Mouse (Mus musculus) heart, embryonic 11.5 days (tissue): ENCODE measurements around the gene Kcnb1. TPM values are rescaled to one million over a fixed set of nuclear protein-coding genes. Genes with fewer than 3 reads are reported as not detected.

Experiments
- ATAC-seq: fragments of 200-750 bp; cut with Nextera tagmentation; replicated peaks from 2 replicates; pipeline ENCODE4 v1.8.0; 2017; ENCODE audit warnings: moderate library complexity; ENCODE audit not compliant: insufficient number of reproducible peaks, low FRiP score, low TSS enrichment
- H3K27ac ChIP-seq: fragments of 300-500 bp; sonication (generic); 2 replicates; pipeline ENCODE4 v1.5.1; 2014; ENCODE audit warnings: mild to moderate bottlenecking, low read depth, low read length
- H3K27me3 ChIP-seq: fragments of 300-500 bp; sonication (generic); 2 replicates; pipeline ENCODE4 v1.6.1; 2014; ENCODE audit warnings: mild to moderate bottlenecking, low read length, mixed read lengths; ENCODE audit not compliant: control insufficient read depth, insufficient read depth
- H3K36me3 ChIP-seq: fragments of 300-500 bp; sonication (generic); 2 replicates; pipeline ENCODE4 v1.6.1; 2014; ENCODE audit warnings: mild to moderate bottlenecking, low read length, moderate library complexity, mixed read lengths; ENCODE audit not compliant: control insufficient read depth, insufficient read depth
- H3K4me1 ChIP-seq: fragments of 300-500 bp; sonication (generic); 2 replicates; pipeline ENCODE4 v1.6.1; 2014; ENCODE audit warnings: low read length; ENCODE audit not compliant: control insufficient read depth, insufficient read depth
- H3K4me2 ChIP-seq: fragments of 300-500 bp; sonication (generic); 2 replicates; pipeline ENCODE4 v1.6.1; 2014; ENCODE audit warnings: mild to moderate bottlenecking, moderate library complexity
- H3K4me3 ChIP-seq: fragments of 300-500 bp; sonication (generic); 2 replicates; pipeline ENCODE4 v1.5.1; 2014; ENCODE audit warnings: low read depth, low read length
- H3K9ac ChIP-seq: fragments of 300-500 bp; sonication (generic); 2 replicates; pipeline ENCODE4 v1.6.1; 2014; ENCODE audit warnings: mild to moderate bottlenecking, low read depth, low read length, moderate library complexity
- H3K9me3 ChIP-seq: fragments of 300-500 bp; sonication (generic); replicated peaks from 2 replicates; pipeline ENCODE4 v1.6.1; 2016; ENCODE audit warnings: low read length; ENCODE audit not compliant: control insufficient read depth
- WGBS: fragments of 180-500 bp; shearing (Covaris S2); extraction: QIAGEN DNeasy Blood & Tissue Kit; methylation state at CpG from one replicate; pipeline ENCODE4 v1.1.7; 2014; ENCODE audit not compliant: insufficient replicate concordance; 5-methylcytosine and 5-hydroxymethylcytosine counted together
- polyA plus RNA-seq: library from polyadenylated mRNA; unstranded; fragments of >200 nt; fragmentation: Nextera tagmentation; extraction: Ambion mirVana; gene quantifications from 2 replicates; pipeline ENCODE4 v1.2.1, GENCODE M21; 2014

Kcnb1 gene
- polyA plus RNA-seq, 1 experiment from 2014 or later = 0.16 TPM

GRCm38 (mm10) chr2:167066031-167066430 is 123.9 kb downstream of the Kcnb1 start:
- Histone ChIP-seq H3K9ac (no peak overlapping the region), H3K4me1 (peaks cover 4% of the 10 kb centered on the region), H3K4me2 (no peak overlapping the region; the same call in 1 of the 2 replicates), H3K27me3 (no peaks in the 10 kb centered on the region), H3K36me3 (peaks cover 11% of the 10 kb centered on the region), H3K9me3 (no peaks in the 10 kb centered on the region), H3K27ac (peak overlapping the region; percentile 12; the same call in 1 of the 2 replicates), H3K4me3 (no peak overlapping the region; the same call in 1 of the 2 replicates)
- no peak for ATAC-seq
- 54% methylated on average over 1 of the region's 1 CpGs for WGBS

- Histone ChIP-seq H3K9ac (peak overlapping the region; percentile 90), H3K9me3 (no peaks in the 10 kb centered on the region), H3K4me3 (peak overlapping the region; percentile 74), H3K4me1 (peaks cover under 1% of the 10 kb centered on the region), H3K36me3 (peaks cover 11% of the 10 kb centered on the region), H3K27ac (peak overlapping the region; percentile 2; the same call in 1 of the 2 replicates), H3K4me2 (peak overlapping the region; percentile 93), H3K27me3 (no peaks in the 10 kb centered on the region)
- 27% methylated on average over 9 of the region's 9 CpGs for WGBS
- ATAC-seq = no peak
Measured at GRCm38 (mm10) chr2:167064601-167065295, 125.2 kb downstream of the Kcnb1 start.

DNA sequence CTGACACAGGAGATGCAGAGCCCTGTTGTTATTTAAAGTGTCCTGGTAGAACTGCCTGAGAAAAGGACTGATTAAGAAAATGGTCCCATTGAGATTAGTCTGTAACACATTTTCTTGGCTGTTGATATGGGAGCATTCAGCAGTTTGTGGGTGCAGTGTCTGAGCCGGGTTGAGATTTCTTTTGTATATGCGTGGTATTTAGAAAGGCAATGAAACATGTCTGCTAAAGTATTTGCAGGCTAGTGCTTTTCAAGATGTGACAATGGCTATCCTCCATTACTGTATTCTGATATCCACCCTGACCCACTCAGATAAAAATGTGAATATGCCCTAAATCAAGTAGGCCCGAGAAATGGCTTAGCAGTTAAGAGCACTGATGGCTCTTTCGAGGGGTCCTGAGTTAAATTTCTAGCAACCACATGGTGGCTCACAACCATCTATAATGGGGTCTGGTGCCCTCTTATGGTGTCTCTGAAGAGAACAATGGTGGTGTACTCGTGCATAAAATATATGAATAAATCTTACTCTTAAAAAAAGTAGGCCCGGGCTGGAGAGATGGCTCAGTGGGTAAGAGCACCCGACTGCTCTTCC is 126.0 kb downstream of the Kcnb1 start:
- ATAC-seq = no peak
- no peaks in the 10 kb centered on the region for H3K27me3 ChIP-seq
- H3K9ac ChIP-seq = peak overlapping the region; percentile 90
- peak overlapping the region; percentile 74 for H3K4me3 ChIP-seq
- no peaks in the 10 kb centered on the region for H3K9me3 ChIP-seq
- WGBS = 3% methylated on average over 7 of the region's 7 CpGs
- H3K4me1 ChIP-seq = peaks cover 3% of the 10 kb centered on the region
- peak overlapping the region; percentile 91 for H3K27ac ChIP-seq
- H3K4me2 ChIP-seq = peak overlapping the region; percentile 93
- H3K36me3 ChIP-seq = peaks cover 11% of the 10 kb centered on the region

DNA sequence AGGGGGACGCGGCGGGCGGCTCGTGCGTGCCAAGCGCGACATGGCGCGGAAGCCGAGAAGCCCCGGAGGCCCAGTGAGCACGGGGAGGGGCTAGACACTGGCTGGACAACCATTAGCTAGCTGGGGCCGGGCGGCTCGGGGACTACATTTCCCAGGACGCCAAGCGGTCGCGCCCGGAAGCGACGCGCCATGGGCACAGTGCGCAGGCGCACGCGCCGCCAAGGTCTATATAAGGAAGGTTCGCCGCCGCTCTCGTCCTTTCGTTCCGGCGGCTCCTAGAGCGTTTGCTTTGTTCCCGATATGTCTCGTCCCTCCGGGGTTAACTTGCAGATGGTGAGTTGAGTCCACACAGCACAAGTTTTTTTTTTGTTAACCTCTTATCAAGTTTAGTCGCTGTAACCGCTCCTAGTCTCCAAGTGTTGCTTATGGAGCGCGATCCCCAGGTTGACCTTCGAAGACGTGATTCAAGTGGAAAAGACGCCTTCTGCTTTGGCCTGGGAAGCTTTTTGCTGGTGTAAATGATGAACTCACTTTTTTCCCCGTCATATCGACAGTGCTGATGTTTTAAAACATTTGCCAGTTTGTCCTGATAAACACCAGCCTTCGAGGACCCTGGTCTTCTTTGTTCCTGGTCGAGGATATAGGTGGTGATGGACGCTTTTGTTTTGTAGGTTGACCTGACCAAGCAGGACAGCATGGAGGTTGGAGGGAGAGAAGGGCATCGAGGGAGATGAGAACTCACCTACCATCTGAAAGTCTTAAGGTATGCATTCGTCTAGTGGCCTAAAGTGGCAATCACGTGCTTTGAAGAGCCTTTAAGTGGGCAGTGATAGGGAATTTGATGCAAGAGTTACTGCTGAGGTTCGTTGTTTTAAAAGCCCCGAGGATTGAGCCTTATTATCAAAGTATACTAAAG is 126.7 kb downstream of the Kcnb1 start, which contains the start of gene Znfx1:
TSS of gene Znfx1 (minus strand) at position 51 of the 916 bp plus-strand sequence.
- no peaks in the 10 kb centered on the region for H3K9me3 ChIP-seq
- peak within 1 kb of the TSS; percentile 91 for H3K27ac ChIP-seq
- H3K4me1 ChIP-seq = peaks cover 3% of the 10 kb centered on the region
- under 1% methylated on average over 54 of the region's 57 CpGs for WGBS
- ATAC-seq = peak; percentile 94
- peak within 1 kb of the TSS; percentile 74 for H3K4me3 ChIP-seq
- H3K36me3 ChIP-seq = peaks cover 11% of the 10 kb centered on the region
- H3K27me3 ChIP-seq = no peaks in the 10 kb centered on the region
- peak within 1 kb of the TSS; percentile 90 for H3K9ac ChIP-seq
- peak within 1 kb of the TSS; percentile 93 for H3K4me2 ChIP-seq

DNA sequence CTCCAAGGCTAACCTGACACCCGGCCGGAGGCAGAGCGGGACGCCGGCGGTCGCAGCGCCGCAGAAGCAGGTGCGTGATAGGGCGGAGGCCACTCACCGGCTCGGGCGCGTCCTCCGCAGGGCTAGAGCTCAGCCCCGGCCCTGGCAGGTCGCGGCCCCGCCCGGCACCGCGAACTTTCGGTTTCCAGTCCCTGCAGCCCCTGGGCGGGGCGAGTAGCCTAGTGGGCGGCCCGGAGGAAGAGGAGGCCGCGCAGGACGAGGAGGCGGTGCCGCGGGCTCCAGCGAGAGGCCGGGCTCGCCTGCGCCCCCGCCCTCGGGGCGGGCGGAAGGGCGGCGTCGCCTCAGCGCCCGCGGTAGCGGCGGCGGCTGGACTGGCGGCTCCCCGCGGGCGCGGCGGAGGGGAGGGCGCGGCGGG is 127.5 kb downstream of the Kcnb1 start:
- peaks cover 3% of the 10 kb centered on the region for H3K4me1 ChIP-seq
- no peaks in the 10 kb centered on the region for H3K27me3 ChIP-seq
- no peaks in the 10 kb centered on the region for H3K9me3 ChIP-seq
- peak overlapping the region; percentile 91 for H3K27ac ChIP-seq
- ATAC-seq = peak; percentile 93
- peaks cover 11% of the 10 kb centered on the region for H3K36me3 ChIP-seq
- H3K4me3 ChIP-seq = peak overlapping the region; percentile 74
- peak overlapping the region; percentile 80 for H3K4me2 ChIP-seq
- H3K9ac ChIP-seq = peak overlapping the region; percentile 90
- WGBS = 0% methylated on average over 30 of the region's 60 CpGs

DNA sequence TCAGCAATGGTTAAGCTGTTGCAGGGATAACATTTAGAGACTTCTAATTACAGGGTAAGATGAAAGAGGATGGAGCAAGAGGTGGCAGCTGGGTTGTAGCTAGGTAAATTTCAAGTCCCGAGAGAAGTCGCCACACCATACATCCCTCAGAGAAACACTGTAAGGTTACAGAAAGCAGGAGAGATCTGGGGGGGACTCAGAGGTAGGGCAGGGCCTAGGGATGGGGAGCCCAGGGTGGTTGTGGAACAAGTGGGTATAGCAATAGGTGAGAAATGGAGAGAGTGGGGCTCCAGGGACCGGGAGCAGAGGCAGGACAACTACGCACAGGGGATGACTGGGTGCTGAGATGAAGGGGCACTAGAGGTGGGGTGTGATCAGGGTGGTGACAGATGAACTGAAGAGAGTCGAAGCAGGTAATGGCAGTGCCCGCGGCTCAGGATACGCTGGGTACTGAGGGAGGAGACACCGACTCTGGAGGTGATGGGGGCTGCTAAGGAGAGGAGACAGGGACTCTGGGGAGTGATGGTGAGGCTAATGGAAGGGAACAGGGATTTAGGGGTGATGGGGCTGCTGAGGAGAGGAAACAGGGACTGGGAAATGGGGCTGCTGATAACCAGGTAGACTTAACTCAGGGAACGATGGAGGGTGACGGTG is 128.4 kb downstream of the Kcnb1 start:
- Histone ChIP-seq H3K9ac (peak overlapping the region; percentile 90), H3K27me3 (no peaks in the 10 kb centered on the region), H3K9me3 (no peaks in the 10 kb centered on the region), H3K4me2 (peak overlapping the region; percentile 80), H3K4me3 (peak overlapping the region; percentile 74), H3K36me3 (peaks cover 13% of the 10 kb centered on the region), H3K27ac (no peak overlapping the region), H3K4me1 (peaks cover 3% of the 10 kb centered on the region)
- 20% methylated on average over 11 of the region's 11 CpGs for WGBS
- no peak for ATAC-seq

DNA sequence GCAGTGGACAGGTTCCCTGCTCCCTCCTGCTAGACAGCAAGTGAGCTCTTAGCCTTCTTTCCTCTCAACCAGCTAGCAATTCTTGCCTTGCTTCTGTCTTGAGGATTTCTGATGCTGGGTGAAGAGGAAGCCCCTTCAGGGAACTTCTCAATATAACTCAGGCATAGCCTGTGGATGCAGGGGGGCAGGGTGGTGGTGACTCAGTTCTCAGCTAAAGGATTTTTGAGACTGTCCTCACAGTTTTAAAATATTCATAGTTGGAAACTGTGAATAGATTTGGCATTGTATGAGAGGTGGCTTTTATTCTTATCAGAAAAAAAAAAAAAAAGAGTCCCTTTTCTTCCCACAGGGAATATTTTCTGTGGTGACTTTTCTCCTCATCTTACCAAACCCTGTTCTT is 129.2 kb downstream of the Kcnb1 start:
- Histone ChIP-seq H3K27me3 (no peaks in the 10 kb centered on the region), H3K4me3 (no peak overlapping the region), H3K27ac (no peak overlapping the region), H3K9ac (no peak overlapping the region), H3K4me1 (peaks cover 3% of the 10 kb centered on the region), H3K4me2 (no peak overlapping the region), H3K9me3 (no peaks in the 10 kb centered on the region), H3K36me3 (peaks cover 16% of the 10 kb centered on the region)
- no peak for ATAC-seq

DNA sequence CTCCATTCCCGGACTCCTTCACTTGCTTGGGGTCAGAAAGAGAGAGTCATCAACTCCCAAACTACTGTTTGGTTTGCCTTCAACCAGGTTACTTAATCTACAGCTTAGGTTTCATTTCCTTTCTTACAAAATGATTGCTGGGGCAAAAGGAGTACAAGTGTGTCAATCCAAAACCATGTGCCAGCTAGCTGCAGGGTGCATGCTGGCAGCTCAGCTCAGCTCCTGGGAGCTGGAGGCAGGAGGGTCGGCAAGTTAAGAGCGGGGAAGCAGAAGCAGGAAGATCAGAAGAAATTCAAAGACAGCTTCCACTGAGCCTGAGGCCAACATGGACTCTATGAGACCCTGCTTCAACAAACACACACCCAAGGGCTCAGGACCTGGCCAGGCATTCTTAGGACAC is 129.6 kb downstream of the Kcnb1 start:
- Histone ChIP-seq H3K9ac (no peak overlapping the region), H3K4me1 (peaks cover 3% of the 10 kb centered on the region), H3K27ac (no peak overlapping the region), H3K36me3 (peaks cover 15% of the 10 kb centered on the region), H3K4me3 (no peak overlapping the region), H3K9me3 (no peaks in the 10 kb centered on the region), H3K27me3 (no peaks in the 10 kb centered on the region), H3K4me2 (no peak overlapping the region)
- 69% methylated on average over 3 of the region's 3 CpGs for WGBS
- ATAC-seq = no peak
